Mouse (Mus musculus) CD4-positive, CD25-positive, alpha-beta regulatory T cell, adult 9 weeks (primary cell): ENCODE data around the gene Slc5a7. TPM values are rescaled to one million over a fixed set of nuclear protein-coding genes. Genes with fewer than 3 reads are reported as not detected.

Experiments
- polyA plus RNA-seq: library from polyadenylated mRNA; unstranded; fragments of 100-300 nt; shearing (Covaris generic); gene quantifications from one replicate; pipeline ENCODE4 v1.2.1, GENCODE M21; 2017

Gene Slc5a7
- not detected for polyA plus RNA-seq

GRCm38 (mm10) chr17:54298934-54299333 lies at the start of gene Slc5a7:
Gene Slc5a7, minus strand, starts transcription at chr17:54299034.

